8 mouse cellular contexts compared by ENCODE assay signal in the genomic region with DNA sequence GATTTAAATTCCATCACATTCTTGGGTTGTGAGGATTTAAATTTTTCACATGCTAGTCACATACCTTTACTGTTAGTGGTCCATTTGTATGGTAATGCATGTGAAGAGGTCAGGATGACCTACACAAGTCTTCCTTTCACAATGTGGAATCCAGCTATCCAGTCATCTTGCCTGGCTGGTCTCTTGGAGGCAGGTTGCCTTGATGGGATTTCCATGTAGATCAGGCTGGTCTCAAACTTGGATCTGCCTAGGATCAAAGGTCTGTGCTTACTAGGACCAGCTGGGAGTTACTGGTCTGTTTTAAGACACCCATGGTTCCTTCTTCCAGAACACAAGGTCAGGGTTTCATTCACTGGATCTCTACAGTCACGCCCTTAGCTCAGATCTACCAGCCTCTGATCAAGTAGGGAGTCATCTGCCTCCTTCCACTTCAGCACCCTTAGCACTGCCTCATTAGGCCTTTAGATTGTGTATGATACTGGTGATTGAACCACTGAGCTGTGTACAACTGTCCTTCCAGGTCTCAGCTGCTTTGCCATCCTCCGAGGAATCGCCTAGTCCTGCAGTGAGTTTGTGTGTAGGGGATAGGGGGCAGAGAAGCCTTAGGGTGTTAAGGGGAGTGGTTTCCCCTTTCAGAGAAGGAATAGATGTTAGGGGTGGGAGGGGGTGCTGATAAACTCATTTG. TPM values are rescaled to one million over a fixed set of nuclear protein-coding genes. Genes with fewer than 3 reads are reported as not detected.
DNase-seq lines count a peak whose midpoint lies in the region; ATAC-seq and TF ChIP-seq lines count a peak whose summit lies in the region.

No protein-coding gene starts in this region.

- 9% methylated on average over 3 of the region's 3 CpGs for WGBS in lung, embryonic 14.5 days
- WGBS in neural tube, embryonic 11.5 days: 10% methylated on average over 3 of the region's 3 CpGs

- DNase-seq in lung, embryonic 14.5 days: peak; percentile 71
- DNase-seq in lung, adult 18-20 months: no peak
- DNase-seq in kidney, postnatal 4 days: peak; percentile 7 to 14
- DNase-seq in neural tube, embryonic 11.5 days (ENCODE audit: low spot score): peak; percentile 52
- DNase-seq in adrenal gland, postnatal 4 days (ENCODE audit: low spot score in 2 of 2): no peak
- DNase-seq in left cerebral cortex, adult 11 months (ENCODE audit: low spot score): no peak
- DNase-seq in ovary, postnatal 10 days (ENCODE audit: low spot score): no peak

- peak overlapping the region; percentile 50; the same call in 1 of the 2 replicates for H3K27ac ChIP-seq in lung, embryonic 14.5 days (ENCODE audit: low read depth)
- H3K27ac ChIP-seq in embryonic fibroblast, embryonic 13.5 days (ENCODE audit: insufficient read depth, low read length): peak overlapping the region; percentile 70
- no peak overlapping the region for H3K27ac ChIP-seq in neural tube, embryonic 11.5 days (ENCODE audit: low read depth, low read length)

- H3K4me1 ChIP-seq in lung, embryonic 14.5 days (ENCODE audit: insufficient read depth): no peaks in the 10 kb centered on the region
- H3K4me1 ChIP-seq in embryonic fibroblast, embryonic 13.5 days (ENCODE audit: control insufficient read depth, insufficient read depth, low read length): 0 out of 2 replicates have a peak, but pooled peaks cover 4% of the 10 kb centered on the region
- H3K4me1 ChIP-seq in neural tube, embryonic 11.5 days (ENCODE audit: control insufficient read depth, insufficient read depth, low read length): peaks cover 4% of the 10 kb centered on the region

- no peak overlapping the region for H3K9ac ChIP-seq in lung, embryonic 14.5 days
- H3K9ac ChIP-seq in neural tube, embryonic 11.5 days (ENCODE audit: low read length): no peak overlapping the region

- H3K36me3 ChIP-seq in lung, embryonic 14.5 days (ENCODE audit: insufficient read depth): peaks cover 61% of the 10 kb centered on the region
- peaks cover 6% of the 10 kb centered on the region; the same call in 1 of the 2 replicates for H3K36me3 ChIP-seq in neural tube, embryonic 11.5 days (ENCODE audit: control insufficient read depth, insufficient read depth, low read length)

- no peak overlapping the region for H3K4me3 ChIP-seq in lung, embryonic 14.5 days (ENCODE audit: low read depth, low read length)
- H3K4me3 ChIP-seq in embryonic fibroblast, embryonic 13.5 days (ENCODE audit: insufficient read depth, low read length): no peak overlapping the region
- no peak overlapping the region for H3K4me3 ChIP-seq in neural tube, embryonic 11.5 days (ENCODE audit: low read depth, low read length)

- no peaks in the 10 kb centered on the region for H3K27me3 ChIP-seq in lung, embryonic 14.5 days (ENCODE audit: insufficient read depth, low read length)
- H3K27me3 ChIP-seq in neural tube, embryonic 11.5 days (ENCODE audit: control insufficient read depth, insufficient read depth, low read length): no peaks in the 10 kb centered on the region

- TF ChIP-seq POLR2A in embryonic fibroblast, embryonic 13.5 days (IDR thresholded peaks at IDR 0.05; ENCODE audit: low read depth, low read length): peak; percentile 83

- peak; percentile 72 for ATAC-seq in lung, embryonic 14.5 days (ENCODE audit: insufficient read depth)
- peak; percentile 14 for ATAC-seq in neural tube, embryonic 11.5 days (ENCODE audit: insufficient read depth, low FRiP score, low TSS enrichment)

- no peak for TF ChIP-seq CTCF in lung, embryonic 14.5 days (IDR thresholded peaks at IDR 0.05; ENCODE audit: low read depth)
- no peak for TF ChIP-seq CTCF in embryonic fibroblast, embryonic 13.5 days (IDR thresholded peaks at IDR 0.05; ENCODE audit: borderline replicate concordance, insufficient read depth, low read length)

- no peaks in the 10 kb centered on the region for H3K9me3 ChIP-seq in lung, embryonic 14.5 days (ENCODE audit: low read depth, low read length)
- H3K9me3 ChIP-seq in neural tube, embryonic 11.5 days (ENCODE audit: control insufficient read depth, low read length): no peaks in the 10 kb centered on the region

- no peak overlapping the region for H3K4me2 ChIP-seq in lung, embryonic 14.5 days
- H3K4me2 ChIP-seq in neural tube, embryonic 11.5 days (ENCODE audit: low read depth): no peak overlapping the region

RNA-seq across cellular contexts. Expression of a gene that starts 5.2 kb away (rescaled TPM):
- 9.5 and 12.2 TPM in 2 replicates for polyA plus RNA-seq in lung, embryonic 14.5 days (2014; fragmentation: Nextera tagmentation; extraction: Ambion mirVana)
- polyA plus RNA-seq in embryonic fibroblast, embryonic 13.5 days (2011; ENCODE audit: insufficient read length, low read depth, missing spikeins): 9.6 and 11.2 TPM in 2 replicates
- 9.4 and 12.4 TPM in 2 replicates for polyA plus RNA-seq in neural tube, embryonic 11.5 days (2014; fragmentation: Nextera tagmentation; extraction: Ambion mirVana)
- 10 to 100 TPM; 26.4 to 29.5 TPM for total RNA-seq in adrenal gland, postnatal 4 days (2021)

RNA-seq across cellular contexts. Expression of a gene that starts 30.6 kb away (rescaled TPM):
- polyA plus RNA-seq in lung, embryonic 14.5 days (2014; fragmentation: Nextera tagmentation; extraction: Ambion mirVana): 37.0 and 42.4 TPM in 2 replicates
- polyA plus RNA-seq in embryonic fibroblast, embryonic 13.5 days (2011; ENCODE audit: insufficient read length, low read depth, missing spikeins): 16.8 and 22.8 TPM in 2 replicates
- polyA plus RNA-seq in neural tube, embryonic 11.5 days (2014; fragmentation: Nextera tagmentation; extraction: Ambion mirVana): 51.9 and 54.6 TPM in 2 replicates
- 10 to 100 TPM; 30.2 to 31.0 TPM for total RNA-seq in adrenal gland, postnatal 4 days (2021)

RNA-seq across cellular contexts. Expression of a gene that starts 30.6 kb away (rescaled TPM):
- polyA plus RNA-seq in lung, embryonic 14.5 days (2014; fragmentation: Nextera tagmentation; extraction: Ambion mirVana): 35.9 and 38.0 TPM in 2 replicates
- polyA plus RNA-seq in embryonic fibroblast, embryonic 13.5 days (2011; ENCODE audit: insufficient read length, low read depth, missing spikeins): 7.2 and 11.3 TPM in 2 replicates
- polyA plus RNA-seq in neural tube, embryonic 11.5 days (2014; fragmentation: Nextera tagmentation; extraction: Ambion mirVana): 37.6 and 37.8 TPM in 2 replicates
- total RNA-seq in adrenal gland, postnatal 4 days (2021): 10 to 100 TPM in 1 of 2 experiments, 1 to 10 TPM in 1; 9.6 to 10.2 TPM

Comparison
In these comparisons a context has a peak if more than half of its experiments do, and no peak if none do; other contexts are left out.
1. DNase-seq: peak in lung, embryonic 14.5 days (single experiment), kidney, postnatal 4 days (2 of 2) and neural tube, embryonic 11.5 days (single experiment); none in lung, adult 18-20 months (0 of 2), adrenal gland, postnatal 4 days (0 of 2), left cerebral cortex, adult 11 months (single experiment) and ovary, postnatal 10 days (single experiment).